Mouse (Mus musculus) neutrophil, adult 65 days (primary cell): ENCODE measurements around the gene Depdc5. TPM values are rescaled to one million over a fixed set of nuclear protein-coding genes. Genes with fewer than 3 reads are reported as not detected.

Experiments
- total RNA-seq: library from RNA; stranded (reverse); gene quantifications from 2 replicates; pipeline ENCODE4 v1.2.4, GENCODE M21; 2023

The Depdc5 gene
- total RNA-seq = 22.2 and 35.9 TPM in 2 replicates

DNA sequence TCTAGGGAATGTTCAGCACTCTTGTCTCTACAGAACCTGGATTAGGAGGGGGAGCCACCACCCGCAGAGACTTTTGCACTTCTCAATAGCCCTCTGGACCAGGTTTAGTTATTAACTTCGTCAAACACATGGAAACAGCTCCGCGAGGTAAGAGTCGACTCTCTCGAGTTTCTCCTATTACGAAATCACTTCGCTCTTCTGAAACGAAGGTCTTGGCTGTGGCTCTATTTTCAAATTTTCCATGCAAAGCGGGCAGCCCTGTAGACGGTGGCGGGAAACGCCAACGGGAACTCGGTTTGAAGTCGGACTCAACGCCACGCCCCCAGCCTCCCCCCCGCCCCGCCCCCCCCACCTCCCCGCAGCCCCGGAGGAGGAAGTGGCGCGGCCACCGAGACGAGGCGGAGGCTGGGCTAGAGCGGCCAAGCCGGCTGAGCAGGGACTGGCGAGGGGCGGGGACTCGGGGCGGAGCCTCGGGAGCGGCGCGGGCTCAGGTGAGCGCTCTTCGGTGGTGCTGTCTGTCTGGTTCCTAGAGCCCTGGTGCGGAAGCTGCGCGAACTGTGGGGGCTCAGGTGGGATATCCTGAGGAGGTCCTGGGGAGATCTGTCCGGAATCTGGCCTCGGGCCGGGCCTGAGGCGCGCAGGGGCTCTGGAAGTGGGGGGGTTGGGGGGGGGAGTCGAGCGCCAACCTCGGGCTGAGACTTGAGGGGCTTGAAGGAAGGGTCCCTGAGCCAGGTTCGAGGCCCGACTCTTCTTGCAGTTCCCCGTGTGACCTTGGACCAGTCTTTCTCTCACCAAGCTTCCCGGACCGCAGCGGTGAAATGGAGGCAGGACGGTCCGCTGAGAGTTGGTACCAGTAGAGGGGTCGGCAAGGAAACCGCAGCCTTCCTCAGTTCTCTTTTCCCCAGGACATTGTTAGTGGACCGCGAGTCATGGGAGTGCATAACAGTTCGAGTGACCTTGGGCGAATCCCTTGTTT lies at the start of gene Depdc5:
TSS of gene Depdc5 (plus strand) at position 449 of the 976 bp plus-strand sequence.

DNA sequence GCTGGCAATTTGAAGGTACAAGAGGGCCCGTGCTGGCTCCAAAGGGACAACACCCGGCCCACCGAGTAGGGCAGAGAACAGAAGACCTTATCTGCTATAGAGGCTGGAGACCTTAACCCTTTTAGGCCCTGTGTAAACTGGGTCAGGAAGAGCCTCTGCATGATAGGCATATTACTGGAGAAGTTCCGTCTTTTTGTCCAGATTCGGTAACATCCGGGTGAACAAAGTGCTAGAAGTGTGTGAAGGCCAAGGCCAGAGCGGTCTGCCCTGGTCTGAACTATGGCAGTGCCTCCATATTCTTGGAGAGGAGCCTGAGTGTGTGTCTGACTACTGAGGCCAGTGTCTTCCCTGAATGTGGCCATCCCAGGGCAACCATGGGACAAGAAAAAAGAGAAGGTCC lies 36.5 kb upstream of the Depdc5 start, which contains the start of gene Gm20671:
TSS of gene Gm20671 (minus strand) at position 101 of the 400 bp plus-strand sequence.

DNA sequence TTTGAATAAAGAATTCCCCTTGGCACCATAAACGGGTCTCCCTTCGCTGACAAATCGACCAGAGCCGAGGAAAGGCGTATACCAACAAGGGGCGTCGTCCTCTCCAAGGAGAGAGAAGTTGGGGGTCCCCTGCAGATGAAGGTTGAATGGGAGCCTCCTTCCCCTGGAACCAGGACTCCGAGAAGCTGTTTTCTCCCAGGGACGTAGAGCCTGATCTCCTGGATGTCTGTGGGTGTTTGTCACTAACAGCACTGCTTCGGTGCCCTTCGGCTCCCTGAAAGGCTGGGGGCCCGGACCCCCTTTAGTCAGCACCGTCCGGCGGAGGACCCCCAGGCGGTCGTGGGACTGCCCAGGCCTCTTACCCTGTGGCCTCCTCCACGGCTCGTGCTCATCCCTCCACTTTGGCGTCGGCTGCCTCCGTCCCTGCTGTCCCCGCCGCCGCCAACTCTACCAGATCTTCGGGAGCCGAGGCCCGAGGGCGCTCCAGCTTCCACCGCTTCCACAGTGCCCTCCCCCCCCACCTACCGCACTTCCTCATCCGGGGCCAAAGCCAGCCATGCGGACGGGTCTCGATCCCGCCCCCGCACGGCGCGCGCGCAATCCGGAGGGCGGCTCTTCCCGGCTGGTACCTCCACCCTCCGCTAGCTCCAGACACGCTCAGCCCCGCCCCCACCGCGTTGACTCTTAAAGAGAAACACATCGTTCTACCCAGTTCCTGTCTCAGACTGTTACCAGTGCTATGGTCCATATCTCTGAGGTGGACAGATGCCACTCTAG lies 9.6 kb upstream of the Depdc5 start, which contains the start of gene Prr14l:
TSS of gene Prr14l (minus strand) at position 526 of the 777 bp plus-strand sequence.

DNA sequence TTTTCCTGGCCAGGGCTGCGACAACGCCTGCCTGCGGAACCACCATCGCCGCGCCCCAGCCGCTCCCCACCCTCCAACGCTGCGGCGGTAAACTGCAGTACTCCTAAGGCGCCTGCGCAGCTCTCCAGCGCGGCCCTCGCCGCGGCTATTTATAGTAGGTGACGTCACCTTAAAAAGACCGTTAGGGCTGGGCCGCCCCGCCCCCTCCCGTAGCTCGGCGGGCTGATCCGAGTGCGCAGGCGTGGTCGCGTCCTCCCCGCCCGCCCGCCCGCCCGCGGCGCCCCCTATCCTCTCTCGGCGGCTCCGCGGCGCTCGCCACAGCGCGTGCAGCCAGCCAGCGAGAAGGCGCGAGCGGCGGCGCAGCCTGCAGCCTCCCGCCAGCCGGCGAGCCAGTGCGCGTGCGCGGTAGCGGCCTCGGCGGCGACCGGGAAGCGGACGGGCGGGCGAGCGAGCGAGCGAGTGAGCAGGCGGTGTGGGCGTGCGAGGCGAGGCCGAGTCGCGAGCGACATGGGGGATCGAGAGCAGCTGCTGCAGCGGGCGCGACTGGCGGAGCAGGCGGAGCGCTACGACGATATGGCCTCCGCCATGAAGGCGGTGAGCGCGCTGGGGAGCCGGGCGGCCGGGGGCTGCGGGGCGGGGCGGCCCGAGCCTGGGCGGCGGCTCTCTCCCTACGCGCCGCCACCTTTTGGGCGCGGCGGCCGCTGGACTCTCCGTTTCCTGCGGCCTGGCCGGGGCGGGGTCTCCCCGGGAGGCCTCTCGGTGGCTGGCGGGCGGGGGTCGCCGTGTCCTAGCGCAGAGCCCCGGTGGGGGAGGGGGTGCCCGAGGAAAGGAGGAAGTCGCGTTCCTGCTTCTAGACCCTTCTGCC lies 155.3 kb downstream of the Depdc5 start, which contains the start of gene Ywhah:
TSS of gene Ywhah (plus strand) at position 256 of the 865 bp plus-strand sequence.

Other genes starting within 250 kb of the Depdc5 start
- gene Pisd, start 78.1 kb upstream of the Depdc5 start, total RNA-seq = 60.4 and 64.5 TPM in 2 replicates
- gene Gm20671, start 36.6 kb upstream of the Depdc5 start, total RNA-seq = not detected in 2 replicates
- 31.2 and 38.3 TPM in 2 replicates for gene Prr14l, start 9.4 kb upstream of the Depdc5 start, total RNA-seq
- 108 and 124 TPM in 2 replicates for gene Ywhah, start 155.1 kb downstream of the Depdc5 start, total RNA-seq
- gene Slc5a1, start 240.5 kb downstream of the Depdc5 start, total RNA-seq = not detected in 2 replicates